Mouse (Mus musculus) hindbrain, embryonic 14.5 days (tissue): ENCODE results near the gene Krt18. TPM values are rescaled to one million over a fixed set of nuclear protein-coding genes. Genes with fewer than 3 reads are reported as not detected.

Experiments
- ATAC-seq: fragments of 200-750 bp; cut with Nextera tagmentation; 2 replicates; pipeline ENCODE4 v1.8.0; 2017; ENCODE audit warnings: moderate number of reproducible peaks, mild to moderate bottlenecking, moderate TSS enrichment, moderate library complexity; ENCODE audit not compliant: low FRiP score
- DNase-seq: peaks from one replicate; pipeline ENCODE4 v3.0.0-alpha.2; 2015; ENCODE audit warnings: low spot score
- H3K27ac ChIP-seq: fragments of 300-500 bp; sonication (generic); 2 replicates; pipeline ENCODE4 v1.5.1; 2014; ENCODE audit warnings: mild to moderate bottlenecking, moderate library complexity
- H3K27me3 ChIP-seq: fragments of 300-500 bp; sonication (generic); 2 replicates; pipeline ENCODE4 v1.6.1; 2014; ENCODE audit warnings: mild to moderate bottlenecking, low read length, mixed read lengths; ENCODE audit not compliant: control insufficient read depth, insufficient read depth
- H3K36me3 ChIP-seq: fragments of 300-500 bp; sonication (generic); replicated peaks from 2 replicates; pipeline ENCODE4 v1.6.1; 2014; ENCODE audit not compliant: control insufficient read depth, insufficient read depth
- H3K4me1 ChIP-seq: fragments of 300-500 bp; sonication (generic); replicated peaks from 2 replicates; pipeline ENCODE4 v1.6.1; 2014; ENCODE audit warnings: antibody characterized with exemption, low read length, mixed read lengths; ENCODE audit not compliant: control insufficient read depth, insufficient read depth
- H3K4me2 ChIP-seq: fragments of 300-500 bp; sonication (generic); replicated peaks from 2 replicates; pipeline ENCODE4 v1.6.1; 2014; ENCODE audit warnings: mild to moderate bottlenecking, moderate library complexity
- H3K4me3 ChIP-seq: fragments of 300-500 bp; sonication (generic); replicated peaks from 2 replicates; pipeline ENCODE4 v1.5.1; 2014; ENCODE audit warnings: mild to moderate bottlenecking, low read length
- H3K9ac ChIP-seq: fragments of 300-500 bp; sonication (generic); 2 replicates; pipeline ENCODE4 v1.6.1; 2014
- H3K9me3 ChIP-seq: fragments of 300-500 bp; sonication (generic); 2 replicates; pipeline ENCODE4 v1.6.1; 2016; ENCODE audit warnings: low read length; ENCODE audit not compliant: control insufficient read depth
- WGBS: fragments of 180-500 bp; shearing (Covaris S2); extraction: QIAGEN DNeasy Blood & Tissue Kit; methylation state at CpG from one replicate; pipeline ENCODE4 v1.1.7; 2014; 5-methylcytosine and 5-hydroxymethylcytosine counted together
- polyA plus RNA-seq: library from polyadenylated mRNA; unstranded; fragments of >200 nt; fragmentation: Nextera tagmentation; extraction: Ambion mirVana; gene quantifications from 2 replicates; pipeline ENCODE4 v1.2.1, GENCODE M21; 2014

Krt18 gene
- polyA plus RNA-seq, 1 experiment from 2014 or later = 15.7 TPM

GRCm38 (mm10) chr15:102006317-102006716 is 21.7 kb upstream of the Krt18 start:
- 42% methylated on average over 11 of the region's 11 CpGs for WGBS

GRCm38 (mm10) chr15:102007097-102008069 is 20.6 kb upstream of the Krt18 start:
- peak; percentile 71 for ATAC-seq
- peaks cover 26% of the 10 kb centered on the region for H3K4me1 ChIP-seq
- no peaks in the 10 kb centered on the region for H3K36me3 ChIP-seq
- WGBS = 44% methylated on average over 12 of the region's 12 CpGs
- no peak overlapping the region for H3K9ac ChIP-seq
- H3K27ac ChIP-seq = peak overlapping the region; percentile 43; the same call in 1 of the 2 replicates
- H3K4me2 ChIP-seq = no peak overlapping the region
- DNase-seq = peak; percentile 66
- peaks cover 38% of the 10 kb centered on the region for H3K27me3 ChIP-seq
- H3K4me3 ChIP-seq = no peak overlapping the region
- H3K9me3 ChIP-seq = no peaks in the 10 kb centered on the region

More at GRCm38 (mm10) chr15:102006317-102006716, 21.7 kb upstream of the Krt18 start:
- DNase-seq (no peak), ATAC-seq (no peak)
- H3K4me3 ChIP-seq = no peak overlapping the region
- peaks cover 45% of the 10 kb centered on the region for H3K27me3 ChIP-seq
- no peak overlapping the region for H3K4me2 ChIP-seq
- H3K27ac ChIP-seq = no peak overlapping the region
- no peak overlapping the region for H3K9ac ChIP-seq
- peaks cover 26% of the 10 kb centered on the region for H3K4me1 ChIP-seq
- H3K9me3 ChIP-seq = no peaks in the 10 kb centered on the region
- no peaks in the 10 kb centered on the region for H3K36me3 ChIP-seq

GRCm38 (mm10) chr15:102010569-102011245 is 17.3 kb upstream of the Krt18 start:
- DNase-seq = no peak
- Histone ChIP-seq H3K4me2 (no peak overlapping the region), H3K9me3 (no peaks in the 10 kb centered on the region), H3K9ac (no peak overlapping the region), H3K27ac (no peak overlapping the region), H3K27me3 (peaks cover 6% of the 10 kb centered on the region; the same call in 1 of the 2 replicates), H3K4me1 (peaks cover 27% of the 10 kb centered on the region), H3K36me3 (no peaks in the 10 kb centered on the region), H3K4me3 (no peak overlapping the region)
- no peak for ATAC-seq
- 64% methylated on average over 3 of the region's 3 CpGs for WGBS

GRCm38 (mm10) chr15:102012260-102012765 is 15.7 kb upstream of the Krt18 start:
- DNase-seq = no peak
- Histone ChIP-seq H3K4me3 (no peak overlapping the region), H3K27ac (no peak overlapping the region), H3K4me2 (no peak overlapping the region), H3K4me1 (peaks cover 18% of the 10 kb centered on the region), H3K9ac (no peak overlapping the region), H3K27me3 (no peaks in the 10 kb centered on the region), H3K9me3 (no peaks in the 10 kb centered on the region), H3K36me3 (no peaks in the 10 kb centered on the region)
- WGBS = 62% methylated on average over 4 of the region's 4 CpGs
- ATAC-seq = no peak

GRCm38 (mm10) chr15:102013651-102014050 is 14.3 kb upstream of the Krt18 start:
- DNase-seq = peak; percentile 43
- 44% methylated on average over 3 of the region's 3 CpGs for WGBS
- no peak overlapping the region for H3K4me3 ChIP-seq
- H3K9me3 ChIP-seq = no peaks in the 10 kb centered on the region
- H3K27me3 ChIP-seq = no peaks in the 10 kb centered on the region
- no peak overlapping the region for H3K27ac ChIP-seq
- no peak overlapping the region for H3K9ac ChIP-seq
- no peak overlapping the region for H3K4me2 ChIP-seq
- no peak for ATAC-seq
- no peaks in the 10 kb centered on the region for H3K36me3 ChIP-seq
- peaks cover 8% of the 10 kb centered on the region; the same call in 1 of the 2 replicates for H3K4me1 ChIP-seq

GRCm38 (mm10) chr15:102014848-102015247 is 13.1 kb upstream of the Krt18 start:
- Histone ChIP-seq H3K4me1 (peaks cover 8% of the 10 kb centered on the region; the same call in 1 of the 2 replicates), H3K9me3 (no peaks in the 10 kb centered on the region), H3K4me2 (no peak overlapping the region), H3K36me3 (no peaks in the 10 kb centered on the region), H3K4me3 (no peak overlapping the region), H3K27me3 (no peaks in the 10 kb centered on the region), H3K9ac (no peak overlapping the region), H3K27ac (no peak overlapping the region)
- 67% methylated on average over 2 of the region's 4 CpGs for WGBS
- ATAC-seq (no peak), DNase-seq (no peak)

GRCm38 (mm10) chr15:102016096-102016495 is 11.9 kb upstream of the Krt18 start:
- H3K36me3 ChIP-seq = no peaks in the 10 kb centered on the region
- H3K9ac ChIP-seq = no peak overlapping the region
- H3K4me1 ChIP-seq = peaks cover 8% of the 10 kb centered on the region; the same call in 1 of the 2 replicates
- H3K9me3 ChIP-seq = no peaks in the 10 kb centered on the region
- no peak overlapping the region for H3K27ac ChIP-seq
- H3K27me3 ChIP-seq = no peaks in the 10 kb centered on the region
- no peak for ATAC-seq
- no peak for DNase-seq
- WGBS = 44% methylated on average over 3 of the region's 3 CpGs
- H3K4me2 ChIP-seq = no peak overlapping the region
- H3K4me3 ChIP-seq = no peak overlapping the region

GRCm38 (mm10) chr15:102016787-102017186 is 11.2 kb upstream of the Krt18 start:
- no peak for DNase-seq
- H3K9ac ChIP-seq = no peak overlapping the region
- peaks cover 8% of the 10 kb centered on the region; the same call in 1 of the 2 replicates for H3K4me1 ChIP-seq
- WGBS = 28% methylated on average over 7 of the region's 7 CpGs
- no peak overlapping the region for H3K4me2 ChIP-seq
- no peaks in the 10 kb centered on the region for H3K27me3 ChIP-seq
- H3K4me3 ChIP-seq = no peak overlapping the region
- H3K27ac ChIP-seq = no peak overlapping the region
- H3K36me3 ChIP-seq = no peaks in the 10 kb centered on the region
- ATAC-seq = no peak
- no peaks in the 10 kb centered on the region for H3K9me3 ChIP-seq

GRCm38 (mm10) chr15:102017918-102018463 is 10.0 kb upstream of the Krt18 start:
- Histone ChIP-seq H3K4me2 (no peak overlapping the region), H3K27ac (no peak overlapping the region), H3K4me1 (peaks cover 8% of the 10 kb centered on the region; the same call in 1 of the 2 replicates), H3K36me3 (no peaks in the 10 kb centered on the region), H3K27me3 (no peaks in the 10 kb centered on the region), H3K9me3 (no peaks in the 10 kb centered on the region), H3K9ac (no peak overlapping the region), H3K4me3 (no peak overlapping the region)
- ATAC-seq (no peak), DNase-seq (no peak)
- WGBS = 28% methylated on average over 7 of the region's 7 CpGs
